Mouse (Mus musculus) forebrain, postnatal 0 days (tissue): ENCODE results near the gene Tmc3. TPM values are rescaled to one million over a fixed set of nuclear protein-coding genes. Genes with fewer than 3 reads are reported as not detected.

Experiments used
- ATAC-seq: fragments of 200-750 bp; cut with Nextera tagmentation; 2 replicates; pipeline ENCODE4 v1.8.0; 2017; ENCODE audit warnings: mild to moderate bottlenecking, moderate library complexity
- DNase-seq: peaks from one replicate; pipeline ENCODE4 v3.0.0-alpha.2; 2015
- H3K27ac ChIP-seq: fragments of 300-500 bp; sonication (generic); 2 replicates; pipeline ENCODE4 v1.5.1; 2014; ENCODE audit warnings: low read depth, mild to moderate bottlenecking, antibody characterized with exemption, low read length, moderate library complexity, mixed read lengths
- H3K27me3 ChIP-seq: fragments of 300-500 bp; sonication (generic); 2 replicates; pipeline ENCODE4 v1.6.1; 2014; ENCODE audit warnings: mild to moderate bottlenecking, low read length, mixed read lengths; ENCODE audit not compliant: insufficient read depth
- H3K36me3 ChIP-seq: fragments of 300-500 bp; sonication (generic); 2 replicates; pipeline ENCODE4 v1.6.1; 2014; ENCODE audit warnings: mild to moderate bottlenecking, moderate library complexity; ENCODE audit not compliant: insufficient read depth
- H3K4me1 ChIP-seq: fragments of 300-500 bp; sonication (generic); 2 replicates; pipeline ENCODE4 v1.6.1; 2014; ENCODE audit warnings: antibody characterized with exemption; ENCODE audit not compliant: insufficient read depth
- H3K4me2 ChIP-seq: fragments of 300-500 bp; sonication (generic); 2 replicates; pipeline ENCODE4 v1.6.1; 2014; ENCODE audit warnings: low read depth, mild to moderate bottlenecking, moderate library complexity
- H3K4me3 ChIP-seq: fragments of 300-500 bp; sonication (generic); 2 replicates; pipeline ENCODE4 v1.5.1; 2014; ENCODE audit warnings: low read depth, low read length, mixed read lengths
- H3K9ac ChIP-seq: fragments of 300-500 bp; sonication (generic); 2 replicates; pipeline ENCODE4 v1.6.1; 2014; ENCODE audit warnings: mild to moderate bottlenecking
- H3K9me3 ChIP-seq: fragments of 300-500 bp; sonication (generic); 2 replicates; pipeline ENCODE4 v1.6.1; 2016; ENCODE audit warnings: low read length
- CTCF ChIP-seq: sonication (generic); IDR thresholded peaks from 2 replicates; pipeline ENCODE4 v1.5.1; 2016; ENCODE audit warnings: antibody characterized with exemption, control low read depth, low read depth
- WGBS: fragments of 180-500 bp; shearing (Covaris S2); extraction: QIAGEN DNeasy Blood & Tissue Kit; methylation state at CpG from one replicate; pipeline ENCODE4 v1.1.7; 2014; 5-methylcytosine and 5-hydroxymethylcytosine counted together
- polyA plus RNA-seq: library from polyadenylated mRNA; unstranded; fragments of >200 nt; fragmentation: Nextera tagmentation; extraction: Ambion mirVana; gene quantifications from 2 replicates; pipeline ENCODE4 v1.2.1, GENCODE M21; 2015
- total RNA-seq: library from RNA; depleted of rRNA; stranded (reverse); fragments of >200 nt; gene quantifications from 2 replicates; pipeline ENCODE4 v1.2.3, GENCODE M21; 2014

Gene Tmc3
- total and polyA plus RNA-seq, 2 experiments from 2014 or later = 0.08 to 0.24 TPM

- ATAC-seq = no peak
- WGBS = 82% methylated on average over 9 of the region's 9 CpGs
- H3K4me1 ChIP-seq = no peaks in the 10 kb centered on the region
Observed at GRCm38 (mm10) chr7:83659159-83660065, 74.7 kb downstream of the Tmc3 start.

GRCm38 (mm10) chr7:83660273-83660691 is 75.6 kb downstream of the Tmc3 start:
- no peaks in the 10 kb centered on the region for H3K4me1 ChIP-seq
- DNase-seq (no peak), ATAC-seq (no peak)
- no peak overlapping the region for H3K27ac ChIP-seq
- no peaks in the 10 kb centered on the region for H3K9me3 ChIP-seq
- no peak overlapping the region for H3K4me3 ChIP-seq
- no peak overlapping the region for H3K4me2 ChIP-seq
- no peak for TF ChIP-seq CTCF
- H3K36me3 ChIP-seq = no peaks in the 10 kb centered on the region
- 89% methylated on average over 11 of the region's 11 CpGs for WGBS
- H3K27me3 ChIP-seq = no peaks in the 10 kb centered on the region
- H3K9ac ChIP-seq = no peak overlapping the region

More at GRCm38 (mm10) chr7:83659159-83660065, 74.7 kb downstream of the Tmc3 start:
- Histone ChIP-seq H3K9me3 (no peaks in the 10 kb centered on the region), H3K4me3 (no peak overlapping the region), H3K27ac (no peak overlapping the region), H3K36me3 (no peaks in the 10 kb centered on the region), H3K27me3 (no peaks in the 10 kb centered on the region), H3K4me2 (no peak overlapping the region), H3K9ac (no peak overlapping the region)
- peak; percentile 33 for DNase-seq
- no peak for TF ChIP-seq CTCF

GRCm38 (mm10) chr7:83661031-83661430 is 76.3 kb downstream of the Tmc3 start:
- no peak for DNase-seq
- Histone ChIP-seq H3K27ac (no peak overlapping the region), H3K4me1 (no peaks in the 10 kb centered on the region)

GRCm38 (mm10) chr7:83661763-83662162 is 77.0 kb downstream of the Tmc3 start:
- Histone ChIP-seq H3K27ac (no peak overlapping the region), H3K4me3 (no peak overlapping the region), H3K4me1 (no peaks in the 10 kb centered on the region), H3K4me2 (no peak overlapping the region), H3K9ac (no peak overlapping the region), H3K9me3 (no peaks in the 10 kb centered on the region), H3K27me3 (no peaks in the 10 kb centered on the region), H3K36me3 (no peaks in the 10 kb centered on the region)
- no peak for TF ChIP-seq CTCF
- no peak for DNase-seq
- WGBS = 91% methylated on average over 3 of the region's 3 CpGs
- ATAC-seq = no peak

More at GRCm38 (mm10) chr7:83661031-83661430, 76.3 kb downstream of the Tmc3 start:
- no peaks in the 10 kb centered on the region for H3K36me3 ChIP-seq
- H3K9ac ChIP-seq = no peak overlapping the region
- no peaks in the 10 kb centered on the region for H3K9me3 ChIP-seq
- no peak for TF ChIP-seq CTCF
- WGBS = 94% methylated on average over 10 of the region's 10 CpGs
- H3K4me3 ChIP-seq = no peak overlapping the region
- ATAC-seq = no peak
- H3K27me3 ChIP-seq = no peaks in the 10 kb centered on the region
- H3K4me2 ChIP-seq = no peak overlapping the region

DNA sequence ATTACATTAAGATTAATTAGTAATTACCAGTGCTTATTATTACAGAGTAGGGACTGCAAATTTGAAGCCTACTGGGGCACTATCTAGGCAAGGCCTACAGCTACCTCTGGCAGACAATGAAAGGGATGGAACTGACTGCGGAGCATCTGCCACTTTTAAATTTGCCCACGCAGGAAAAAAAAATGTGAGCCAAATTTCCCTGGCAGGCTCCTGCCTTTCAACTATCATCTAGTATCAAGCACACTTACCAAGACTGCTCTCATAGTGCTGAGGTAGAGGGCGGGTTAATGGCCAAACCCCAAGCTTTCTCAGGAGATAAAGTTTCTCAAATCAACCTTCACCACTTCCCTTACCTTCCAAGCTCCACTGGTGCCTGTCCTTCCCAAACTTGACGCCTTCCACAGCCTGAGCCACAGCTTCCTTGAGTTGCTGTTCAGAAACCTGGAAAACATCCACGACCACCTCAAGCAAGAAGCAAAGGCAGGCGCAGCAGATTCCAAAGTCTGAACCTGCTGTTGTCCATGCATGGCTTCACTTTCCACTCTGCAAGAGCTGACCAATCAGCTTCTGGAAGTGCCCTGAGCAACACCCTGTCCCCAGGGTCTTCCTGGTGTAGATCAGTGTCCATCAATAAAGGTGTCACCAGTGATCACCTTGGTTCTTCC is 78.1 kb downstream of the Tmc3 start:
- DNase-seq (peak; percentile 41), ATAC-seq (no peak)
- Histone ChIP-seq H3K27ac (no peak overlapping the region), H3K27me3 (no peaks in the 10 kb centered on the region), H3K9me3 (no peaks in the 10 kb centered on the region), H3K4me3 (no peak overlapping the region), H3K4me1 (no peaks in the 10 kb centered on the region), H3K4me2 (no peak overlapping the region), H3K9ac (no peak overlapping the region), H3K36me3 (no peaks in the 10 kb centered on the region)
- no peak for TF ChIP-seq CTCF
- WGBS = 71% methylated on average over 6 of the region's 6 CpGs

- no peak overlapping the region for H3K9ac ChIP-seq
- no peaks in the 10 kb centered on the region for H3K4me1 ChIP-seq
- H3K4me2 ChIP-seq = no peak overlapping the region
- no peak overlapping the region for H3K27ac ChIP-seq
- TF ChIP-seq CTCF = no peak
- 89% methylated on average over 4 of the region's 4 CpGs for WGBS
- H3K4me3 ChIP-seq = no peak overlapping the region
- H3K27me3 ChIP-seq = no peaks in the 10 kb centered on the region
- H3K36me3 ChIP-seq = no peaks in the 10 kb centered on the region
- no peaks in the 10 kb centered on the region for H3K9me3 ChIP-seq
- DNase-seq (no peak), ATAC-seq (no peak)
Observed at GRCm38 (mm10) chr7:83666087-83666595, 81.4 kb downstream of the Tmc3 start.
